Mouse (Mus musculus): ENCODE measurements around the gene Asap2. TPM values are rescaled to one million over a fixed set of nuclear protein-coding genes. Genes with fewer than 3 reads are reported as not detected.

Gene Asap2
- polyA plus RNA-seq, 1 experiment = 13.9 TPM

- Histone ChIP-seq H3K4me3 (ENCODE audit: low read depth, low read length) (peak within 1 kb of the TSS; percentile 94), H3K36me3 (ENCODE audit: control insufficient read depth, insufficient read depth, low read length, poor library complexity, severe bottlenecking) (no peaks in the 10 kb centered on the region; the same call in 1 of the 2 replicates), H3K27ac (ENCODE audit: insufficient read depth, low read length) (no peak within 1 kb of the TSS), H3K9me3 (replicated peaks; ENCODE audit: control insufficient read depth, insufficient read depth, low read length, poor library complexity, severe bottlenecking) (no peaks in the 10 kb centered on the region), H3K27me3 (ENCODE audit: control insufficient read depth, insufficient read depth, low read length, poor library complexity, severe bottlenecking) (no peaks in the 10 kb centered on the region), H3K9ac (ENCODE audit: low read depth, poor library complexity, severe bottlenecking) (peak within 1 kb of the TSS; percentile 65), H3K4me1 (ENCODE audit: control insufficient read depth, insufficient read depth, low read length) (no peaks in the 10 kb centered on the region)
- peak; percentile 16 for TF ChIP-seq CTCF (IDR thresholded peaks at IDR 0.05; ENCODE audit: low read depth, low read length)
- TF ChIP-seq POLR2A (IDR thresholded peaks at IDR 0.05; ENCODE audit: insufficient read depth, low read length) = no peak
- no peak for TF ChIP-seq EP300 (IDR thresholded peaks at IDR 0.05; ENCODE audit: insufficient read depth, low read depth, low read length)
Observed at GRCm38 (mm10) chr12:21284761-21285441, 294.6 kb downstream of the Asap2 start, which contains the start of gene Cpsf3. Cpsf3 (plus strand) TSS chr12:21285391.

- peak overlapping the region; percentile 65 for H3K9ac ChIP-seq (ENCODE audit: low read depth, poor library complexity, severe bottlenecking)
- H3K27ac ChIP-seq (ENCODE audit: insufficient read depth, low read length) = no peak overlapping the region
- H3K9me3 ChIP-seq (replicated peaks; ENCODE audit: control insufficient read depth, insufficient read depth, low read length, poor library complexity, severe bottlenecking) = no peaks in the 10 kb centered on the region
- TF ChIP-seq POLR2A (IDR thresholded peaks at IDR 0.05; ENCODE audit: insufficient read depth, low read length) (no peak), EP300 (IDR thresholded peaks at IDR 0.05; ENCODE audit: insufficient read depth, low read depth, low read length) (no peak), CTCF (IDR thresholded peaks at IDR 0.05; ENCODE audit: low read depth, low read length) (no peak)
- H3K4me1 ChIP-seq (ENCODE audit: control insufficient read depth, insufficient read depth, low read length) = no peaks in the 10 kb centered on the region
- no peaks in the 10 kb centered on the region for H3K27me3 ChIP-seq (ENCODE audit: control insufficient read depth, insufficient read depth, low read length, poor library complexity, severe bottlenecking)
- peak overlapping the region; percentile 83 for H3K4me3 ChIP-seq (ENCODE audit: low read depth, low read length)
- peaks cover 5% of the 10 kb centered on the region for H3K36me3 ChIP-seq (ENCODE audit: control insufficient read depth, insufficient read depth, low read length, poor library complexity, severe bottlenecking)
Observed at GRCm38 (mm10) chr12:21285508-21286242, 295.4 kb downstream of the Asap2 start.

GRCm38 (mm10) chr12:21286243-21286622 lies 296.0 kb downstream of the Asap2 start, which contains the start of gene Itgb1bp1:
Itgb1bp1 (minus strand) TSS chr12:21286284.
- TF ChIP-seq CTCF (IDR thresholded peaks at IDR 0.05; ENCODE audit: low read depth, low read length) = no peak
- 0 out of 2 replicates have a peak, but pooled peaks have one; percentile 41 for TF ChIP-seq EP300 (IDR thresholded peaks at IDR 0.05; ENCODE audit: insufficient read depth, low read depth, low read length)
- H3K27ac ChIP-seq (ENCODE audit: insufficient read depth, low read length) = peak within 1 kb of the TSS; percentile 17
- no peaks in the 10 kb centered on the region for H3K4me1 ChIP-seq (ENCODE audit: control insufficient read depth, insufficient read depth, low read length)
- no peaks in the 10 kb centered on the region for H3K27me3 ChIP-seq (ENCODE audit: control insufficient read depth, insufficient read depth, low read length, poor library complexity, severe bottlenecking)
- peak within 1 kb of the TSS; percentile 94 for H3K4me3 ChIP-seq (ENCODE audit: low read depth, low read length)
- peak within 1 kb of the TSS; percentile 65 for H3K9ac ChIP-seq (ENCODE audit: low read depth, poor library complexity, severe bottlenecking)
- no peaks in the 10 kb centered on the region for H3K9me3 ChIP-seq (replicated peaks; ENCODE audit: control insufficient read depth, insufficient read depth, low read length, poor library complexity, severe bottlenecking)
- peaks cover 5% of the 10 kb centered on the region for H3K36me3 ChIP-seq (ENCODE audit: control insufficient read depth, insufficient read depth, low read length, poor library complexity, severe bottlenecking)

- Histone ChIP-seq H3K27ac (ENCODE audit: insufficient read depth, low read length) (peak overlapping the region; percentile 17; the same call in 1 of the 2 replicates), H3K27me3 (ENCODE audit: control insufficient read depth, insufficient read depth, low read length, poor library complexity, severe bottlenecking) (no peaks in the 10 kb centered on the region), H3K4me3 (ENCODE audit: low read depth, low read length) (peak overlapping the region; percentile 94), H3K36me3 (ENCODE audit: control insufficient read depth, insufficient read depth, low read length, poor library complexity, severe bottlenecking) (peaks cover 12% of the 10 kb centered on the region), H3K4me1 (ENCODE audit: control insufficient read depth, insufficient read depth, low read length) (no peaks in the 10 kb centered on the region), H3K9me3 (replicated peaks; ENCODE audit: control insufficient read depth, insufficient read depth, low read length, poor library complexity, severe bottlenecking) (no peaks in the 10 kb centered on the region), H3K9ac (ENCODE audit: low read depth, poor library complexity, severe bottlenecking) (peak overlapping the region; percentile 65)
- TF ChIP-seq POLR2A (IDR thresholded peaks at IDR 0.05; ENCODE audit: insufficient read depth, low read length) (no peak), CTCF (IDR thresholded peaks at IDR 0.05; ENCODE audit: low read depth, low read length) (no peak), EP300 (IDR thresholded peaks at IDR 0.05; ENCODE audit: insufficient read depth, low read depth, low read length) (no peak)
Observed at GRCm38 (mm10) chr12:21286712-21287650, 296.7 kb downstream of the Asap2 start.

GRCm38 (mm10) chr12:21288716-21289395 lies 298.6 kb downstream of the Asap2 start:
- Histone ChIP-seq H3K4me1 (ENCODE audit: control insufficient read depth, insufficient read depth, low read length) (no peaks in the 10 kb centered on the region), H3K27me3 (ENCODE audit: control insufficient read depth, insufficient read depth, low read length, poor library complexity, severe bottlenecking) (no peaks in the 10 kb centered on the region), H3K4me3 (ENCODE audit: low read depth, low read length) (no peak overlapping the region), H3K36me3 (ENCODE audit: control insufficient read depth, insufficient read depth, low read length, poor library complexity, severe bottlenecking) (peaks cover 28% of the 10 kb centered on the region), H3K9ac (ENCODE audit: low read depth, poor library complexity, severe bottlenecking) (no peak overlapping the region), H3K9me3 (replicated peaks; ENCODE audit: control insufficient read depth, insufficient read depth, low read length, poor library complexity, severe bottlenecking) (no peaks in the 10 kb centered on the region), H3K27ac (ENCODE audit: insufficient read depth, low read length) (no peak overlapping the region)
- TF ChIP-seq POLR2A (IDR thresholded peaks at IDR 0.05; ENCODE audit: insufficient read depth, low read length) = no peak
- no peak for TF ChIP-seq CTCF (IDR thresholded peaks at IDR 0.05; ENCODE audit: low read depth, low read length)
- no peak for TF ChIP-seq EP300 (IDR thresholded peaks at IDR 0.05; ENCODE audit: insufficient read depth, low read depth, low read length)

All from ES-Bruce4 (cell line).